Mouse (Mus musculus) embryonic facial prominence, embryonic 11.5 days (tissue): Measurements from ENCODE around the gene Poll. TPM values are rescaled to one million over a fixed set of nuclear protein-coding genes. Genes with fewer than 3 reads are reported as not detected.

Source experiments
- ATAC-seq: fragments of 200-750 bp; cut with Nextera tagmentation; replicated peaks from 2 replicates; pipeline ENCODE4 v1.8.0; 2017; ENCODE audit warnings: low read depth; ENCODE audit not compliant: insufficient number of reproducible peaks, low FRiP score, low TSS enrichment
- DNase-seq: peaks from one replicate; pipeline ENCODE4 v3.0.0-alpha.2; 2015; ENCODE audit warnings: low spot score
- H3K27ac ChIP-seq: fragments of 300-500 bp; sonication (generic); replicated peaks from 2 replicates; pipeline ENCODE4 v1.5.1; 2014; ENCODE audit warnings: mild to moderate bottlenecking, low read depth, low read length, control low read depth
- H3K27me3 ChIP-seq: fragments of 300-500 bp; sonication (generic); 2 replicates; pipeline ENCODE4 v1.6.1; 2014; ENCODE audit warnings: mild to moderate bottlenecking, low read length, moderate library complexity, mixed read lengths; ENCODE audit not compliant: control insufficient read depth, insufficient read depth
- H3K36me3 ChIP-seq: fragments of 300-500 bp; sonication (generic); replicated peaks from 2 replicates; pipeline ENCODE4 v1.6.1; 2014; ENCODE audit warnings: low read depth, mild to moderate bottlenecking, low read length, moderate library complexity, mixed read lengths; ENCODE audit not compliant: control insufficient read depth, insufficient read depth
- H3K4me1 ChIP-seq: fragments of 300-500 bp; sonication (generic); 2 replicates; pipeline ENCODE4 v1.6.1; 2014; ENCODE audit warnings: low read length, mixed read lengths; ENCODE audit not compliant: control insufficient read depth, insufficient read depth
- H3K4me2 ChIP-seq: fragments of 300-500 bp; sonication (generic); 2 replicates; pipeline ENCODE4 v1.6.1; 2014; ENCODE audit warnings: low read depth, mild to moderate bottlenecking, control low read depth, low read length, moderate library complexity
- H3K4me3 ChIP-seq: fragments of 300-500 bp; sonication (generic); 2 replicates; pipeline ENCODE4 v1.5.1; 2014; ENCODE audit warnings: low read depth, low read length, control low read depth
- H3K9ac ChIP-seq: fragments of 300-500 bp; sonication (generic); replicated peaks from 2 replicates; pipeline ENCODE4 v1.6.1; 2014; ENCODE audit warnings: mild to moderate bottlenecking, control low read depth, low read length
- H3K9me3 ChIP-seq: fragments of 300-500 bp; sonication (generic); replicated peaks from 2 replicates; pipeline ENCODE4 v1.6.1; 2016; ENCODE audit warnings: mild to moderate bottlenecking, low read length, inconsistent platforms, mixed read lengths; ENCODE audit not compliant: control insufficient read depth
- WGBS: fragments of 180-500 bp; shearing (Covaris S2); extraction: QIAGEN DNeasy Blood & Tissue Kit; methylation state at CpG from one replicate; pipeline ENCODE4 v1.1.7; 2014; 5-methylcytosine and 5-hydroxymethylcytosine counted together
- polyA plus RNA-seq: library from polyadenylated mRNA; unstranded; fragments of >200 nt; fragmentation: Nextera tagmentation; extraction: Ambion mirVana; gene quantifications from 2 replicates; pipeline ENCODE4 v1.2.1, GENCODE M21; 2014

Poll gene
- polyA plus RNA-seq, 1 experiment from 2014 or later: 15.3 TPM

DNA sequence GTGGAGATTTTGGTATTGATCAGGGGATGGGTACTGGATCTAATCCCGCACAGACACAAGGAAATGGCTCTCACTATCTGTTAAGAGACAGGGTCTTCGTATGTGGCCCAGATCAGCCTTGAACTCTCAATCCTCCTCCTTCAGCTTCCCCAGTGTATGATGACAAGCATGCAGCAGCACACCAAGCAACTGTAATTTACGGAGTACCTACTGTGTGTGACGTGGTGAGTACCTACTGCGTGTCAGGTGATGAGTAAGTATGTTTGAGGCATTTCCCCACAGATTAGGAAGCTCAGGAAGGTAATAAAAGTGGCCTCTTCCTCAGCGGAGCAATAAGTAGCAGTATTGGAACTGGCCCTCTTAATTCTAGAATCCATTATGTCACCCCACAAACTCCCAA is 35.1 kb upstream of the Poll start:
- no peak overlapping the region for H3K27ac ChIP-seq
- no peaks in the 10 kb centered on the region for H3K4me1 ChIP-seq
- H3K36me3 ChIP-seq: no peaks in the 10 kb centered on the region
- no peak overlapping the region for H3K9ac ChIP-seq
- H3K27me3 ChIP-seq: no peaks in the 10 kb centered on the region; the same call in 1 of the 2 replicates
- H3K4me3 ChIP-seq: no peak overlapping the region
- WGBS: 89% methylated on average over 6 of the region's 6 CpGs
- no peak overlapping the region for H3K4me2 ChIP-seq
- DNase-seq (no peak), ATAC-seq (no peak)
- H3K9me3 ChIP-seq: no peaks in the 10 kb centered on the region

DNA sequence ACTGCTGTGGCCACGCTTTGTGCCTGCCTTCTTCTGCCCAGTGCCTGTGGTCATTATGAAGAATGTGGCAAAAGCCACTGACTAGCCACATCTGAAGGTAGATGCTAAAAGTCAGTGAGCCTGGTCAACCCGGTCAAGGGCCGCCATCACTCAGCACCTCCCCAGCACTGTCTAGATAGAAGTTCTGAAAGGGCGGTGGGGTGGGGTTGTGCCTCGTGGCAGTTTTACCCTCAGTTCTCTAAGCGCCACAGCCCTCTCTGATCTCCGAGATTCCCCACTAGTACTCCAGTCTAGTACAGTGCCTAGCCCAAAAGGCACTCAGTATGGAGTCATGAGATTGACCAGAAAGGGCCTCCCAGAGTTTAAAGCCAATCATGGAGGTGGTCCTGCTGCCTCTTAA is 33.7 kb upstream of the Poll start:
- Histone ChIP-seq H3K9ac (no peak overlapping the region), H3K27ac (no peak overlapping the region), H3K4me3 (no peak overlapping the region), H3K36me3 (no peaks in the 10 kb centered on the region), H3K4me1 (no peaks in the 10 kb centered on the region), H3K4me2 (no peak overlapping the region), H3K27me3 (no peaks in the 10 kb centered on the region; the same call in 1 of the 2 replicates), H3K9me3 (no peaks in the 10 kb centered on the region)
- 92% methylated on average over 7 of the region's 7 CpGs for WGBS
- ATAC-seq: no peak
- DNase-seq: no peak

- no peaks in the 10 kb centered on the region; the same call in 1 of the 2 replicates for H3K27me3 ChIP-seq
- ATAC-seq: no peak
Observed at GRCm38 (mm10) chr19:45592916-45593315, 32.6 kb upstream of the Poll start.

DNA sequence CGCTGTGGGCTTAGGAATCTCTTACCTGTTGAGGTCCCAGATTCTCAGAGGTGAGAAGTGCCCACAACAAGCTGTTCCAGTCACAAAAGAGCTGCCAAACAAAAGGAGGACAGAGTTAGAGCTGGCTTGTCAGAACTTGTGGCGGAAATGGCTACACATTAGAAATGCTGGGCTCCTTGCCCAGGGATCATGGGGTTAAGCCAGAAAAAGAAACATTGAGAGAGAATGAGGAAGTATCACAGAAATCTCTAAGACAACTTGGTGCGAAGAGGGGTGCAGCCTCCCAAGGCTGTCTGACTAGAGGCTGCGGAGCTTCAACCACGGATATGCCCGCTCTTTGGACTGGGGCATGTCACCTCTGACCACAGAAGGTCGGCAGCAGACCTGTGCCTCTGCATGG is 31.4 kb upstream of the Poll start:
- no peak overlapping the region for H3K4me3 ChIP-seq
- DNase-seq (no peak), ATAC-seq (no peak)
- H3K9ac ChIP-seq: no peak overlapping the region
- no peaks in the 10 kb centered on the region for H3K4me1 ChIP-seq
- H3K27me3 ChIP-seq: no peaks in the 10 kb centered on the region
- no peak overlapping the region for H3K4me2 ChIP-seq
- no peaks in the 10 kb centered on the region for H3K36me3 ChIP-seq
- no peak overlapping the region for H3K27ac ChIP-seq
- 83% methylated on average over 7 of the region's 7 CpGs for WGBS
- H3K9me3 ChIP-seq: no peaks in the 10 kb centered on the region

More at GRCm38 (mm10) chr19:45592916-45593315, 32.6 kb upstream of the Poll start:
- Histone ChIP-seq H3K27ac (no peak overlapping the region), H3K4me3 (no peak overlapping the region), H3K4me2 (no peak overlapping the region), H3K4me1 (no peaks in the 10 kb centered on the region), H3K36me3 (no peaks in the 10 kb centered on the region), H3K9me3 (no peaks in the 10 kb centered on the region), H3K9ac (no peak overlapping the region)
- DNase-seq: no peak
- WGBS: 93% methylated on average over 9 of the region's 9 CpGs

DNA sequence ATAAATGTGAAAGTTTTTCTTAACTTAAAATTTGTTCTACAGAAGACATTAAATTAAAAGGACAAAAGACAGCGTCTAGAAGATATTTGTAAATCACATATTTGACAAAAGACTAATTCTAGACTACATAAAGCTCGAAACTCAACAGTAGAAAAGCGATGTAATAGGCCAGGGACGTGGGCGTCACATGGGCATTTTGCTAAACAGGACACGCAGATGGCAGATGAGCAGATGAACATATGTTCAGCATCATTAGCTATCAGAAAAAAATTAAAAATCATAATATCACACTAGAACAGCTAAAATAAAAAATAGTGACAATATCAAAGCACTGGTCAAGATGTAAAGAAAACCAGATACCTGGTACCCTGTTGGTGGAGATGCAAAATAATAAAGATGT is 29.4 kb upstream of the Poll start:
- Histone ChIP-seq H3K27ac (no peak overlapping the region), H3K9ac (no peak overlapping the region), H3K4me1 (no peaks in the 10 kb centered on the region), H3K27me3 (no peaks in the 10 kb centered on the region), H3K4me3 (no peak overlapping the region), H3K4me2 (no peak overlapping the region), H3K36me3 (no peaks in the 10 kb centered on the region), H3K9me3 (no peaks in the 10 kb centered on the region)
- DNase-seq (no peak), ATAC-seq (no peak)
- WGBS: 94% methylated on average over 6 of the region's 6 CpGs

- WGBS: 66% methylated on average over 6 of the region's 6 CpGs
- H3K9me3 ChIP-seq: no peaks in the 10 kb centered on the region
- no peak overlapping the region for H3K4me2 ChIP-seq
- H3K4me1 ChIP-seq: no peaks in the 10 kb centered on the region
- H3K4me3 ChIP-seq: no peak overlapping the region
- ATAC-seq: no peak
- no peaks in the 10 kb centered on the region for H3K27me3 ChIP-seq
- no peak overlapping the region for H3K9ac ChIP-seq
- H3K36me3 ChIP-seq: no peaks in the 10 kb centered on the region
- no peak for DNase-seq
- H3K27ac ChIP-seq: no peak overlapping the region
Observed at GRCm38 (mm10) chr19:45587509-45588292, 27.4 kb upstream of the Poll start.

- H3K9me3 ChIP-seq: no peaks in the 10 kb centered on the region
- no peak overlapping the region for H3K4me2 ChIP-seq
- no peaks in the 10 kb centered on the region for H3K36me3 ChIP-seq
- H3K27ac ChIP-seq: no peak overlapping the region
- no peak overlapping the region for H3K4me3 ChIP-seq
- ATAC-seq (no peak), DNase-seq (no peak)
- H3K27me3 ChIP-seq: no peaks in the 10 kb centered on the region
- H3K9ac ChIP-seq: no peak overlapping the region
- H3K4me1 ChIP-seq: peaks cover 5% of the 10 kb centered on the region
- 43% methylated on average over 3 of the region's 3 CpGs for WGBS
Observed at GRCm38 (mm10) chr19:45586850-45587249, 26.5 kb upstream of the Poll start.

GRCm38 (mm10) chr19:45584856-45585620 is 24.7 kb upstream of the Poll start:
- H3K9ac ChIP-seq: no peak overlapping the region
- ATAC-seq (no peak), DNase-seq (no peak)
- no peak overlapping the region for H3K4me3 ChIP-seq
- no peaks in the 10 kb centered on the region for H3K36me3 ChIP-seq
- H3K4me1 ChIP-seq: peaks cover 5% of the 10 kb centered on the region
- no peaks in the 10 kb centered on the region for H3K9me3 ChIP-seq
- H3K4me2 ChIP-seq: no peak overlapping the region
- 60% methylated on average over 9 of the region's 9 CpGs for WGBS
- no peak overlapping the region for H3K27ac ChIP-seq
- H3K27me3 ChIP-seq: no peaks in the 10 kb centered on the region
